Mouse (Mus musculus) adrenal gland, postnatal 25 days (tissue): Measurements from ENCODE around the gene Cdkn1a. TPM values are rescaled to one million over a fixed set of nuclear protein-coding genes. Genes with fewer than 3 reads are reported as not detected.
"Not testable (repeated sequence)": the region's sequence is repeated elsewhere in the genome, so short reads cannot be mapped to it uniquely, and the experiment has no call there.

Experiments used
- DNase-seq: peaks from one replicate; pipeline ENCODE4 v3.0.0; 2021; ENCODE audit warnings: mixed read lengths
- total RNA-seq: library from RNA; stranded (reverse); gene quantifications from 2 replicates; pipeline ENCODE4 v1.2.3, GENCODE M21; 2021

The Cdkn1a gene
- total RNA-seq, 1 experiment from 2014 or later, result 8.9 TPM

GRCm38 (mm10) chr17:29058487-29058886 lies 32.3 kb upstream of the Cdkn1a start:
- DNase-seq, result no peak

- no peak for DNase-seq
Measured at GRCm38 (mm10) chr17:29059581-29059980, 31.2 kb upstream of the Cdkn1a start.

GRCm38 (mm10) chr17:29060946-29061345 lies 29.8 kb upstream of the Cdkn1a start:
- no peak for DNase-seq

DNA sequence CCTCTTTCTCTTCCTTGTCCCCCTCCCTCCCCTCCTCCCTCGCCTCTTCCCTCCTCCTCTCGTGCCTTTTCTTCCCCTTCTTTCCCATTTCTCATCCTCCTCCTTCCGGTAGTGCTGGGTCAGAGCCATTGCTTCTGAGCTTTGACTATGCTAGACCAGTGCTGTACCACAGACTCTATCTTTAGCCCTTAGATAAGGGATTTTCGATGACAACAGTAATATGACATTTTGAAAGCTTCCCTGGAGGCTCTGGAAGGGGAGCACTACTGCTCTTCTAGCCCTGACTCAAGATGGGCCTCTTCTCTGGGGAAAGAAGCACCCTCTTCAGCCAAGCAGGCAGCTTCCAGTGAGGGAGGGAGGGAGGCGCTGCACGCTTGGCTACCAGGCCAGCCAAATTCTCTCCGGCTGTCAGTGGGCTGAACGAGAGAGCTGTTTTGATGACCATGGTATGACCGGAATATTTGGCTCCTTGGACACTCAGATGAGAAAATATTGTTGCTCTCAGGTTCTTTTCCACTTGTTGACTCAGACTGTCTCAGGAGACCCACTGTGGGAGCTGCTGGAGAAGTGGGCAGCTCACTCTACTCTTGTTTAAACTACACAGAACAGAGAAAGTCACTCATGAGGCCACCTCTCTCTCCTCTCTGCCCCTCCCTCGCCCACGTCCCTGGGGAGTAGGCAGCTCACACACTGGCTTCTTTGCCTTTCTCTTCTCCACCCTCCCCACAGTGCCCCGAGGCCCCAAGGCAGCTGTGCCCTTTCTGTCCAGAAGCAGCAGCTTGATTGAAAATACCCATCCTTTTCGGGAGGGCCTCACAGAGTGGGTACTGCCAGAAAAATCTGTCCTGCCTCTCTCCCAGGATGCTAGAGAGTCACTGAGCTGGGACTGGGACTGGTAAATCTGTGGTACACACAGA lies 28.4 kb upstream of the Cdkn1a start:
- no peak for DNase-seq

GRCm38 (mm10) chr17:29063121-29063987 lies 27.4 kb upstream of the Cdkn1a start:
- DNase-seq, result no peak

- no peak for DNase-seq
Measured at GRCm38 (mm10) chr17:29063988-29064285, 26.8 kb upstream of the Cdkn1a start.

DNA sequence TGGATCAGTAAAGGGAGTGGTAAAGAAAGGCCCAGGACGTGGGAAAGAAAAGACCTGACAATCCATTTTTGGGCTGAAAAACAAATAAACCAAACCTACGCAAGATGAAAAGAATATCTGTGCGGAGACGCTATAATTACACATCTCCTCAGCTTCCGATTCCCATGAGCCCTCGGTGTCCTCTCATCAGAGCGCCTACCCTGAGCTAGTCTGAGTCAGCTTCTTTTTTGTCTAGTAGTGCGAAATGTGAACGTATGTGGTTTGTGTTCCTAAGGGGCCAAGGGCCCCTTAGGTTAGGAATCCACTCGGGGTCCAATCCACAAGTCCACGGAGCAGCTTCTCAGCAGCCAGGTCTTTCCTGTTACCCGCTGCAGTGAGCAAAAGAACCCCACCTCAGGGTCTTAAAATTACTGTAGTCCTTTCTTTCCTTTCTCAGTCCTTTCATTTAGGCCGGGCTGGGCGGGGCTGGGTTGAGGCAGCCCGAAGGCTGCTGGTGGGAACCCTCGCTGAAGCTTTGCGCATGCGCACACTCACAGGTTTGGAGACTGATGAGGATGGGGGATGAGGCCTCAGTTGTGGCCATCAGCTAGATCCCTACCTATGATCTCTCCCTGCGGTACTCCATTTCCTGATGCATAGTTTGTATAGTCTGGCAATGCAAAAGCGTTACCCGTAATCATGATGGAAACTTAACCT lies 25.4 kb upstream of the Cdkn1a start:
- no peak for DNase-seq

DNA sequence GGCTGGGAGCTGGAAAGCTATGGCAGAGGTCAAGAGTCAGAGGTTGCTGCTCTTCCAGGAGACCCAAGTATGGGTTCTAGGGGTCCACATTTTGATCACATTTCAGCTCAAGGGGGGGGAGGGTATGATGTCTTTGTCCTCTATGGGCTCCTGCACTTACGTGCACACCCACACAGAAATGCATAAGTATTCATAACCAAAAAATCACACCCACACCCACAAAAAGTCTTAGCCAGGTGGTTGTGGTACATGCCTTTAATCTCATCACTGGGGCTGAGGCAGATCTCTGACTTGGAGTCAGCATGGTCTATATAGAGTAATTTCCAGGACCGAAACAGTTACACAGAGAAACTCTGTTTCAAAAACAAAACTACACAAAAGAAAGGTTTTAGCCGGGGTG lies 24.8 kb upstream of the Cdkn1a start:
- DNase-seq, result no peak

- DNase-seq, result not testable (repeated sequence)
Measured at GRCm38 (mm10) chr17:29067416-29067815, 23.4 kb upstream of the Cdkn1a start.

DNA sequence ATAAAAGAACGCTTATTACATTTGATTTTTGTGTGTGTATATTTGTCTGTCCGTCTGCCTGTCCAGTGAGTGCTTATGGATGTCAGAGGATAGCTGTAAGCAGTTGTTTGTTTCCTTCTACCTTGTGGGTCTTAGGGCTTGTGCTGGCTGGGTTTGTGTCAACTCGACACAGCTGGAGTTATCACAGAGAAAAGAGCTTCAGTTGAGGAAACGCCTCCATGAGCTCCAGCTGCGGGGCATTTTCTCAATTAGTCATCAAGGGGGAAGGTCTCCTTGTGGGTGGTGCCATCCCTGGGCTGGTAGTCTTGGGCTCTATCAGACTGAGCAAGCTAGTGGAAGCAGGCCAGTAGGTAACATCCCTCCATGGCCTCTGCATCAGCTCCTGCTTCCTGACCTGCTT lies 22.9 kb upstream of the Cdkn1a start:
- no peak for DNase-seq

- no peak for DNase-seq
Measured at GRCm38 (mm10) chr17:29069063-29069462, 21.7 kb upstream of the Cdkn1a start.

DNA sequence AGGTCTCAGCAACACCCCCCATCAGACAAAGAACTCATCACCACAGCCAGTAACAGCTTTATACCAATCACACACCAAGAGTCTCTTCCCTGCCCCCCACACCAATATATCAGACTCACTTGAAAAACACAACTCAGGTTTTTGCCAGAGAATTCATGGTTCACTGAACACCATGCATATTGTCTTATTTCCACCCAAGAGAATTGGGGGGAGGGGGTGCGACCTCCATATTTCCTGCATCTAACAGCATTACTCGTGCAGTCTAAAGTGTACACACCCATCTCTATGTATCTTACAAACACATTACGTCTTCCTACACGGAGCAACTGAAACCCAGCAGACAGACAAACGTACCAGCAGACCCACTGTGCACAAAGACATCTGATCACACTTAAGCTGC lies 19.0 kb upstream of the Cdkn1a start:
- no peak for DNase-seq

- no peak for DNase-seq
Measured at GRCm38 (mm10) chr17:29072701-29073307, 18.0 kb upstream of the Cdkn1a start.

GRCm38 (mm10) chr17:29073313-29073712 lies 17.5 kb upstream of the Cdkn1a start:
- DNase-seq, result no peak

GRCm38 (mm10) chr17:29074085-29074484 lies 16.7 kb upstream of the Cdkn1a start:
- DNase-seq, result no peak

DNA sequence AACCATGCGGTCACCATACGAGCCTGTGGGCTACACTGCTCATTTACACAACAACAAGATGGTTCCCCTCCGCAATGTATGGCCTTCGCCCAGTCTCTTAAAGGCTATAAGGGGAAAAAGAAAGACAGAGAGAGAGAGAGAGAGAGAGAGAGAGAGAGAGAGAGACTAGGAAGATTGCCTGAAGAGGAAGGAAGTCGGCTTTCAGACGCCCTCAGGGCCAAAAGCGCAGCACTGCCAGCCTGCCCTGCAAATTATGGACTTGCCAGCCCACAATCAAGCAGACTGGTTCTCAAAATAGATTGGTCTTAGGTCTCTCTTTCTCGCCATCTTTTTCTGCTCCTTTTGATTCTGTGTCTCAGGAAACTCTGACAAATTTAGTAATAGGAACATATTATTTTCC lies 14.5 kb upstream of the Cdkn1a start:
- DNase-seq, result no peak

- DNase-seq, result peak; percentile 35
Measured at GRCm38 (mm10) chr17:29077786-29078509, 12.8 kb upstream of the Cdkn1a start.

DNA sequence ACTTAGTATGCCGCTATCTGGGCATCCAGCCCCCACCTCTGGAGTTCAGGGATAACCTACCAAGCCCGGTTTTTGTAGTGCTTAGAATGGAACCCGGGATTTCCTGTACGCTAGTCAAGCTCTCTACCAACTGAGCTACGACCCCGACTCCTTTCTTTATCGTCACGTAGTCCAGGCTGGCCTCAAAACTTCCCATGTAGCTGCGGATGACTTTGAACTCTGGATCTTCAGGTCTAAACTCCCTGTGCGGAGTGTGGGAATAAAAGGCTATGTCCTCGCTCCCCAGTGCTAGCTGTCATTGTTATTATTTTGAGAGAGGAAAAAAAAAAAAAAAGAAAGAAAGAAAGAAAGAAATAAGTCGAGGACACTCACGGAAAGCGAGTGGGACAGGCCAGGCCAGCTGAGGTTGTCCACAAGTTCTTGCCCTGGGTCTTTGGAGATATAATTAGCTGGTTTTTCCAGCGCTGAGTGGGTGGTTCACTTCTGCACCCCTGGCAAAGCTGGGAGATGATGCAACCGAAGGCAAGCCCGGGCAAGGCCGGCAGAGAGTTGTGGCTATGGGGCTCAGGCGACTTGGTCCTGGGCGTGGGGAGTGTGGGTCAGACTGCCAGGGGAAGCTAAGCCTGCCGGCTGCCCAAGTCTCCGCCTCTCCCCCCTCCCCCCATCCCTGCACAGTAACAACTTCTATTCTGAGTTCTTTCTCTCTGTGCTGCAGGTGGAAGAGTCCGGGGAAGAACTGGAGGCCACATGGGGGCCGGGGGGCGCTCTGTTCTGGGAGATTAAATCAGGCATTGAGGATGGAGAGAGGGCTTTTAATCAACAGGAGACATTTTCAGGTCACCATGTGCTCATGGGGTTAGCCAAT lies 12.0 kb upstream of the Cdkn1a start:
- peak; percentile 64 for DNase-seq

DNA sequence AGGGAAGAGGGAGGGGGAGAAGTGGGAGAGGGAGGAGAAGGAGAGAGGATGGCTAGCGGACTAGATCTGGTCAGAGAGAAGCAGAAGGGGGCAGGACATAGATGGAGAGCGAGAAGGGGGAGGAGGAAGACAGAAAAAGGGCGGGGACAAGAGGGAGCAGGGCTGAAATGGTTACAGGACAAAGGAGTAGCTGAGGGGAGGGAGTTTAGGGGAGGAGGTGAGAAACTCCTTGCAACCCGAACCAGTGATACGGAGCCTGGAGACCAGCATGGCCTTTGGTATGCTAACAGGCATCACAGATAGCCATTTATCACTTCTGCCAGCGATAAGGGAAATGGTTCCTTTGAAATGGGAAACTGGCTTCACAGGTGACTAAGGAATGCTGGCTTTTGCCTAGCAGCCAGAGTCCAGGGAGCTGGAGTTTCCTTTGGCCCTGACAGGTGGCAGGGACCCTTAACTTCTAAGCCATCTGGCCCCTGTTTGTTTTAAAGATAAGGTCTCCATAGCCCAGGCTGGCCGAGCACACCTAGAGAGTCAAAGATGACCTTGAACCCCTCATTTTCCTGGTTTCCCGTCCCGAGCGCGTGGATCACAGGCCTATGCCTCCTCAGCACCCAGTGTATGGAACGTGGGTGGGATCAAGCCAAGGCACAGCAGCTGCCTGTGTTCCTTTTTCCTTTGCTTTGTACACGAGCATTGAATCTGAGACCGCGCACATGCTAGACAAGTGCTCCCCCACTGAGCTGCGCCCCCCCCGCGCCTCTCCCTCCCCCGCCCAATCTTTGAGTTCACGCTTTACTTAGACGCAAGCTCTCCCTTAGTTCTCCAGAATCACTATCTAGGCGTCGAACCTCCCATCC lies 9.8 kb upstream of the Cdkn1a start:
- no peak for DNase-seq
